Mouse (Mus musculus) B cell, adult 2 months (primary cell): ENCODE measurements around the gene Elob.

Experiments used
- DNase-seq, 2 experiments: peaks; one replicate each; pipeline ENCODE4 v3.0.0; 2022

The Elob gene

DNA sequence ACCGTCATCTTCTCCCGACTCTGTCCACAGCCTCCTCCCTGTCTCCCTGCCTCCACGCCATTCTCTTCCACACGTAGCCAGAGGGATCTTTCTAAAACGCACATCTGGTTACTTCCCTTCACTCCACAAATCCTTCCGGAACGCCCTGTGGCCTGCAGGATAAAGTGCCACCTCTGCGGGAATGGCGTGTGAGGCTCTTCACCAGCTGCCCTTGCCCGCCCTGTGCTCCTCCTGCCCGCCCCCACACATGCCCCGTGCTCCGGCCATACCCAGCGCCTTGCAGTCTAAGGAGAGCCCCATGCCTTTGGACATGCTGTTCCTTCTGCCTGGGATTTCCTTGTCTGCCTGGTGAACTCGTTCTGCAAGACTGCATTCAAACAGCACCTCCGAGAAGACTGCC is 5.9 kb downstream of the Elob start:
- DNase-seq, result peak in 1 of 2 experiments; percentile 15

DNA sequence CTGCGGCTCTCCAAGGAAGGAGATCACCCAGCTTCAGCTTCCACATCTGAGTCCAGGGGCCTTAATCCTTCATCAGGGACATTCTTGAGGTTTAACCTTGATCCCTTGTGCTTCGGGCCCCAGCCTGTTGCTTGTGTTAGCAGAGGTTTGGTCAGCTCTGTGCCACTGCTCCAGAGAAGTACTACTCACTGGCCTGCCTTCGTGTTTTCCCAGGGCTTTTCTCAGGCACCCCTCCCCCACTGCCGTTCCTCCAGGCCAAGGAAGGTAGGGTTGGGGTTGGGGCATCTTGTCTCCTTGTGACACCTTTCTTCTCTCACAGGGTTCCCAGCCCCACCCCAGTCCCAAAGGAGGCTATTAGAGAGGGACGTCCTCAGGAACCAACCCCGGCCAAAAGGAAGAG is 6.8 kb downstream of the Elob start:
- peak in 1 of 2 experiments; percentile 13 for DNase-seq

DNA sequence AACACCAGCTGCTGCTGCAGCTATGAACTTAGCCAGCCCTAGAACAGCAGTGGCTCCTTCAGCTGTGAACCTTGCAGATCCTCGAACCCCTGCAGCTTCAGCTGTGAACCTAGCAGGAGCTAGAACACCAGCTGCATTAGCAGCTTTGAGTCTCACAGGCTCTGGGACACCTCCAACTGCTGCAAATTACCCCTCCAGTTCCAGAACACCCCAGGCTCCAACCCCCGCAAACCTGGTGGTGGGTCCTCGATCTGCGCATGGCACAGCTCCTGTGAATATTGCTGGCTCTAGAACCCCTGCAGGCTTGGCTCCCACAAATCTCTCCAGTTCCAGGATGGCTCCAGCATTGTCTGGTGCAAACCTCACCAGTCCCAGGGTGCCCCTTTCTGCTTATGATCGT is 8.2 kb downstream of the Elob start:
- DNase-seq, result no peak

DNA sequence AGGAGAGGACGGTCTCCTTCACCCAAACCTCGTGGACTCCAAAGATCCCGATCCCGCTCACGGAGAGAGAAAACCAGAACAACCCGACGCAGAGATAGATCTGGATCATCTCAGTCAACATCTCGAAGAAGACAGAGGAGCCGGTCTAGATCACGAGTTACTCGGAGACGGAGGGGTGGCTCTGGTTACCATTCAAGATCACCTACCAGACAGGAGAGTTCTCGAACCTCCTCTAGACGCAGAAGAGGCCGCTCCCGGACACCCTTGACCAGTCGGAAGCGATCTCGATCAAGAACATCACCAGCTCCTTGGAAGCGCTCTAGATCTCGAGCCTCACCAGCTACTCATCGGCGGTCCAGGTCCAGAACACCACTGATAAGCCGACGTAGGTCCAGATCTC is 9.7 kb downstream of the Elob start:
- peak in 1 of 2 experiments; percentile 17 for DNase-seq

DNA sequence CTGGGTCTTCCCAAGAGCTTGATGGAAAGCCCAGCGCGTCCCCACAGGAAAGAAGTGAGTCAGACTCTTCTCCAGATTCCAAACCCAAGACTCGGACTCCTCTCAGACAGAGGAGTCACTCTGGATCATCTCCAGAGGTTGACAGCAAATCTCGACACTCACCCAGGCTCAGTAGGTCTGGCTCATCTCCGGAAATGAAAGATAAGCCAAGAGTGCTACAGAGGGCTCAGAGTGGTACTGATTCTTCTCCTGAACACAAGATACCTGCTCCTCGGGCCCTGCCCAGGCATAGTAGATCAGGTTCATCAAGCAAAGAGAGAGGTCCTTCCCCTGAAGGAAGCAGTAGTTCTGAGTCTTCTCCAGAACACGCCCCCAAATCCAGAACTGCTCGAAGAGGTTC is 10.4 kb downstream of the Elob start:
- DNase-seq, result no peak

DNA sequence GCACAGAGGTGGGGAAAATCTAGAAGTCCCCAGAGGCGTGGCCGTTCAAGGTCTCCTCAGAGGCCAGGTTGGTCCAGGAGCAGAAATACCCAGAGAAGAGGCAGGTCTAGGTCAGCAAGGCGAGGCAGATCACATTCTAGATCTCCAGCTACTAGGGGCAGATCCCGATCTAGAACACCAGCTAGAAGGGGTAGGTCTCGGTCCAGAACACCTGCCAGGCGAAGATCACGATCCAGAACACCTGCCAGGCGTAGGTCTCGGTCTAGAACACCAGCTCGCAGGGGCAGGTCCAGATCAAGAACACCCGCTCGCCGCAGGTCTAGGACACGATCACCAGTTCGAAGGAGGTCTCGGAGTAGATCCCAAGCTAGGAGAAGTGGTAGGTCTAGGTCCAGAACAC is 13.3 kb downstream of the Elob start:
- DNase-seq, result no peak

DNA sequence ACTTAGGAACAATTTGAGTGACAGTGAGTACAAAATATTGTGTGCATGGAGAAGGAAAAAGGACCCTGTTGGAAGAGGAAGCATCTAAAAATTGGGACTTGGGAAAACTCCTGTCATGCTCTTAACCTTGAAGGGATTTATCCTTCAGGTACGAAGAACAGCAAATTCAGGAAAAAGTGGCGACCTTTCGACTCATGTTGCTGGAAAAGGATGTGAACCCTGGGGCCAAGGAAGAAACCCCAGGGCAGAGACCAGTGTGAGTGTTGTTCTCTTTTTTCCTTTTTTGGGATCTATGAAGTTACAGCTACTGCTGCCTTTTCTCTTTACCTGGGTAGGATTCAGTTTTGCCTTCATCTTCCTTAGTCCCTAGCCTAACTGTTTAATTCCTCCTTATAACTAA is 21.0 kb downstream of the Elob start:
- DNase-seq, result no peak

DNA sequence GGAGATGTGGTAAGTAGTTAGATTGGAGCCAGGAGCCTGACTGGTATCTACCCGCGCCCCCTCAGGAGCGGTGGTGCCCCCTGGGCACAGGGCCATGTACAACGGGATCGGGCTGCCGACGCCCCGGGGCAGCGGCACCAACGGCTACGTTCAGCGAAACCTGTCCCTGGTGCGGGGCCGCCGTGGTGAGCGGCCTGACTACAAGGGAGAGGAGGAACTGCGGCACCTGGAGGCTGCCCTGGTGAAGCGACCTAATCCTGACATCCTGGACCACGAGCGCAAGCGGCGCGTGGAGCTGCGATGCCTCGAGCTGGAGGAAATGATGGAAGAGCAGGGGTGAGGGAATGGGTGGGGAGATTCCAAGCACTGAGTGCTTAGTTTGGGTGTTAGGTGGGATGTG is 22.1 kb downstream of the Elob start:
- DNase-seq, result peak; percentile 36 to 37

DNA sequence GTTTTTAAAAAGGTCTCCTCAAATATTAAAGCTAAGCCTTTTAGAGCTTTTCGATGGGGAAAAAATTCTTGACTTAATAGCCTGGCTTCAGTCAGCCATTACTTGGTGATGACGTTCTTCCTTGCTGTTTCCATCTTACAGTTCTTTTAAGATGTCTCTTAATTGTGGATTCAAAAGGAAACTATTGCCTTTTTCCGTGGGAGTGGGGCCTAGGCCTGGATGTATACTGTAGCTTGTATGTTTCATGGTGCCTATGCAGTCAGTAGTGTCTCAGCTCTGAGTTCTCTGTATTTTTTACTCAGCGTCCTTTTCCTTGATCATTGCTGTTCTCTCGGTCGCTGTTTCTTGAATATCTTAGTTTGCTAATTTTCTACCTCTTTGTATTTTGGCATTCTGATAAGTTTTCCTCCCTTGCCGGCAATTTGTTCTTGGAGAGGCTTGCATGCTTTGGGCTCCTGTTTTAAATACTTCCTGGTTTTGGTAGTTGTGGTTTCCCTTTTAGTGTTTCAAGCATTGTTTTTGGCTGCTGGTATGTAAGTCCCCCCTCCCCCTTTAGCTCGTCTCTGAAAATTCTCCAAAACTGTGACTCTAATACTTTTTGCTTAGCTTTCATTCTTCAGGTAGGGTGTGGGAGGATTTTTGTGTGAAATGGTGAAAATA is 24.4 kb downstream of the Elob start:
- DNase-seq, result no peak

DNA sequence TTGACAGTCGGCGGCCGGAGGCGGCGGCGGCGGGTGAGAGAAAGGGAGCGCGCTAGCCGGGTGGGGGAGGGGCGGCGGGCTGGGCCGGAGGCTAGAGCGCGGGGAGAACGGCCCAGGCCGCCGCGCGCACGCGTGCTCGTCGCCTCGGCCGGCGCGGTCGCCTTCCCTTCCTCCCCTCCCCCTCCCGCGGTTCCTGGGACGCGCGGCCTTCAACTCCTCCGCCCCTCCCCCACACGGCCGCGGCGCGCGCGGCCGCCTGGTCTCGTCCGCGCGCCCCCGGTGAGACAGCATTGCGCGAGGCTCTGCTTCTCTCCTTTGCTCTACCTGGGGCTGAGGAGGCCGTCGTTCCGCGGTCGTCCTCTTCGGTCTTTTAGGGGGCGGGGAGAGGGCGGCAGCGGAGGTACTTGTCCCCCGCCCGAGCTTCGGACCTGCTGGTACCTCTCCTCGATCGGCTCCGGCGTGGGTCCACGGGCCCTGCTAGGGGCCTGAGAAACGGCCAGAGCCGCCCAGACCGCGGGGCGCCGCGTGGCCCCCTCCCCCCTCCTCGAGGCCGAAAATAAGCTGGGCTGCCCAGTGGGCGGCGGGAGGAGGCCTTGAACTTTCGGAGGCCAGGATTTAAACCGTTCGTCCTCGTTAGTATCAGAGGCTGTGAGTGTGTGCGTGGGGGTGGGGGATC is 25.4 kb downstream of the Elob start:
- peak; percentile 69 to 75 for DNase-seq

DNA sequence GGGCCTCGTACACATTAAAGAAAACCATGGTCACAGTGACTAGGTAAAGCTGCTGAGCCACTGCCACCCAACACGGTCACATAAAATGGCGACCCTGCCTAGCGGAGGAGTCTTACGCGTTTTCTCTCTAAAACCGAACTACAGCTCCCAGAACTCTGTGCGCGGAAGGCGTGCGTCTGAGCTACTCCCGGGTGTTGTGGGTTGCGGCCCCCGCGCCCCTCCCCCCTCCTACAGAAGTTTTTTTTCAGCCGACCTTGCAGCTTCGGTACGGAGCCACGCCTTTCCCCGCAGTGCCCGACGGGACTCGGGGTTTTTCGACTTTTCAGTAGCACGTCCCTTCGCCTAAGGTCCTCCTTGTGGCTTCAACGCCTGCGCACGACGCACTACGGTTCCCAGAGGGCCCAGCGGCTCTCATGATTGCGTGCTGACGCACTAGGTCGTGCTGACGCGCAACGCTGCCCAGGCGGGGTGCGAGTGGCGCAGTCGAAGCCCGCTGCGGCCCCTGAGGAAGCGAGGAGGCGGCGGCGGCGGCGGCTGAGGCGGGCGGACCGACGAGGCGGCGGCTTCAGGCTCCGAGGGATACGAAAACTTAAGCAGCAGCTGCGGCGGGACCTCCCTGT is 26.1 kb downstream of the Elob start:
- DNase-seq, result peak; percentile 95 to 96

DNA sequence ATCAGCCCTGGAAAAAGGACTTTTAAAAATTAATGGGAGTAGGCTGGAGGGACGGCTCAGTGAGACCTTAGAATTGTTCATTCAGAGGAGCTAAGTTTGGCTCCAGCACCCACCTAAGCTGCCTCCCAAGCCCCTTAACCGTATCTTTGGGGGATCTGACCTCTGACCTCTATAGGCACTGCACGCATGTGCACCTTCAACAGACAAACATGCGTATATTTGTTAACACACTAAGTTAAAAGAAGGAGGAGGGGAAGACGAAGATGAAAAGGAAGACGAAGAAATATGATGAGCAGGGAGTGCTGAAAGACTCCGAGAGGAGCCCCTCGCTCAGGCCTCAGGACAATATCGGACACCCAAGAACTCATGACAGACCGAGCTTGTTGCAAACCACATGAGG is 27.3 kb downstream of the Elob start:
- no peak for DNase-seq

DNA sequence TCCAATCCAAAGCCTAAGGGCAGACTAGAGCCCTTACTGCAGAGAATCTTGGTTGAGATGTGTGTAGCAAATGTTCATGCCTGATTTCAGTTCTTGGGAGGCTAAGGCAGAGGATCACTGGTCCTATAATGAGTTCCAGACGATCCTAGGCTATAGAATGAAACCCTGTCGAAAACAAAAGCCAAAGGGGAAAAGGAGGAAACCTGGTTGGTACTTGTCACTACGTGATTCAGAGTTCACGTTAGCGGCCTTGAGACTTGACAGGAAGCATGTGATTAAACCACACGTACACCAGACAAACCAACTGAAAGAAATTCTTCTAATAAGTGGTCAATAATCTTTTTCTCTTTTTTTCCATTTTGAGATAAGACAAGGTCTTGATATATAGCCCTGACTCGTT is 31.6 kb downstream of the Elob start:
- no peak for DNase-seq

DNA sequence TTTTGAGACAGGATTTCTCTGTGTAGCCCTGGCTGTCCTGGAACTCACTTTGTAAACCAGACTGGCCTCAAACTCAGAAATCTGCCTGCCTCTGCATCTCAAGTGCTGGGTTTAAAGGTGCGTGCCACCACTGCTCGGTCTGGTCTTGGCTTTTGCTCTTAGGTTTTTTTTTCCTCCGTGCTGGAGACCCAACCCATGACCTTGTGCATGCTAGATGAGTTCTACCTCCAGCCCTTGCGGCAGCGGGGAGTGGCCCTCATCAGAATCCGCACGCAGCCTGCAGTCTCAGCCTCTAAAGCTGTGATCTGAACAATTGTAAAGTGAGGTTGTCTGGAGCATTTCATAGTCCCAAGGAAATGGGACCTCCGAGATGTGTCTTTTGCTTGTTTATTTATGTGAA is 33.6 kb downstream of the Elob start:
- DNase-seq, result no peak

DNA sequence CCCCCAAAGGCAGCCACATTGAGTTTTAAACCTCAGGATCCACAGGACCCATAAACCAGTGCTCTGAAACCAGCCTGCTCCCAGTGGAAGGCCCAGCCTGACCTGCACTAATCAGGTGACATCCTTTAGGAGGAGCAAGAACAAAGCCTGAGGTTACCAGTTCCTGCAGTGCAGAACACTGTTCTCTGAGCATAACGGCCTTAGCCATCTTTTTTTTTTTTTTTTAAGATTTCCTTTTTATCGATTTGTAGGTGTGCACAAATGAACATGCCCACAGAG is 37.9 kb downstream of the Elob start:
- DNase-seq, result no peak

DNA sequence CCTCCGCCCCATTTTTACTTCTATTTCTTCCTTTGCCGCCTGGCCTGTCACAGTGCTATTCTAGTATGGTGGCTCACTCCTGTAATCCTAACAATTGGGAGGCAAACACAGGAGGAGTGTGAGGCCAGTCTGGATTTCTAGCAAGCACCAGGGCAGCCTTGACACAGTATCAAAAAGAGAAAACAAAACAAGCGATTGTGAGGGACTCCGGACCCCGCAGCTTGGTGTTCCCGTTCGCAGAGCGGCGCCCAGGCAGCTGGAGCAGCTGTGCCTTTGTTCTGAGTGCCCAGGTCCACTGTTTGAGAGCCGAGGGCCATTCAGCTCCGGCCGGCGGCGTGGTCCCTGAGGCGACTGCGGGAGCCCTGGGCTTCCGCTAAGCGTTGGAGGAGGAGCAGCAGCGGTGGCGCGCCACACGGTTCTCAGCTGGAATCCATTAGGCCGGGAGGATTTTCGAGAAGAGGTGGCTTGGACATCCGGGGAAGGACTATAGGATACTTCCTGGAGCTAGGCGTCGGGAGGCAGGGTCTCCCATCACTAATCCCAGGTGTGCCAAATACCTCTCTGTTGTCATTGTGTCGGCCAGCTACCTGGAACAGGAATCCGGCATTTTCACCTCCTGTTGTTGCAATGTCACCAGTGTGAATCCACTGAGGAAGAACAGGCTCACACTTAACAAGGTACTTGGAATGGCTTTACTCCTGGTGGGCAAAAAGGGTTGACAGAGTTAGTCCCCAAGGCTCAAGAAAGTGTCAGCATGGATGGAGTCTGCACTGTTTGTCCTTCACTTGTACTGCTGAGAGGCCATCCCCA is 38.5 kb downstream of the Elob start, which contains the start of gene Srrm2:
Gene Srrm2, plus strand, starts transcription at position 264 of the 810 bp plus-strand sequence.
- DNase-seq, result peak; percentile 51 to 54

DNA sequence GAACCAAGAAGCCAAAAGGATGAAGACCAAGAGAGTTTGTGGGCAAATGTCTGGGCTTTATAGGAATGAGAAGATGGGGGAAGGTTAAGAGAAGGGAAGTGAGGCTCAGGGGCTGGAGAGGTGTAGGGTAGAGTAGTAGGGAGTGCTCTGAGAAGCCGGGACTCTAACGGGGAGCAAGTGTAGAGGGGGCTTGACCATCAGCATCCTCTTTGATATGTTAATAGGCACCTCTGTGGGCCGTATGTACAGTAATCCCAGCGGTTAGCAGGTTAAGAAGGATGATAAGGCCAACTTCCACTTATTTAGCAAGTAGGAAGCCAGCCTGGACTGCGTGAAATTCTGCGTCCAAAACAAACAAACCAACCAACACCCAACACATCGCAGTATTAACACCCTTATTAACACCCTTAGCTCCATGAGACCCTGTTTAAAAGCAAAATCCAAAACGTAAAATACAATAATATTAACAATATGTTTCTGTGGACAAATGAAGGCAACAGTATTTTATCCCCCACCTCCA is 39.1 kb downstream of the Elob start:
- DNase-seq, result no peak

DNA sequence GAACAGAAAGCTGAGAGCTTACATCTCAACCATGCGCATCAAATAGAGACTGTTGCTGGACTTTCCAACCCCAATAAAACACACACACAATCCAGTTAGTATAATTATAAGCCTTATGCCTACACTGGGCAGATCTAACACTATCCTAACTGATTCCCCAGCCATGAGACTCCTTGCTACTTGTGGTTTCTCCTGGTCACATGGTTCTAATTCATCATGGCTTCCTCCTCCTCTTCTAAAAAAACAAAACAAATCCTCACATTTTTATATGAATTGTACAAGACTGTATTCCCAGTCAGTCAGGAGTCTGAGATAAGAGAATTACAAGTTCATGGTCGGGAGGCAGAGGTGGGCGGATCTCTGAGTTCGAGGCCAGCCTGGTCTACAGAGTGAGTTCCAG is 40.0 kb downstream of the Elob start:
- DNase-seq, result no peak

DNA sequence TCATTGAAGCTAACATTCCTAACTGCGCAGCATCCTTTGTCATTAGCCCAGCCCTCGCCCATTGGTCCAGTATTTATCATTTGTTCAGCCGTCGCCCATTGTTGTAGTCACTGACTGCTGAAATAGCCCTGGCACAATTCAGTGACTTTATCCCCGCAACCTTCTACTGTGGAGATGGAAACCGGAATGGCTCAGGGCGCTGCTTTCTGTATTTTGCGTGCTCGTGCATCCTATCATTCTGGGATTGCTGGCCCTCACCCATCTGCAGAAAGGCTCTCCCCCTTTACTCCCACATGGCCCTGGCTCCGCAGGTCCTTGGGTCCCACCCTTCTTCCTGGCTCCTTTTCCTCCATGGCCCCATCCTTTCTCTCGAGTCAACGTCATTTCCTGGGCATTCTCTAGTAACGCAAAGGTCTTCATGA is 42.4 kb downstream of the Elob start:
- DNase-seq, result no peak

DNA sequence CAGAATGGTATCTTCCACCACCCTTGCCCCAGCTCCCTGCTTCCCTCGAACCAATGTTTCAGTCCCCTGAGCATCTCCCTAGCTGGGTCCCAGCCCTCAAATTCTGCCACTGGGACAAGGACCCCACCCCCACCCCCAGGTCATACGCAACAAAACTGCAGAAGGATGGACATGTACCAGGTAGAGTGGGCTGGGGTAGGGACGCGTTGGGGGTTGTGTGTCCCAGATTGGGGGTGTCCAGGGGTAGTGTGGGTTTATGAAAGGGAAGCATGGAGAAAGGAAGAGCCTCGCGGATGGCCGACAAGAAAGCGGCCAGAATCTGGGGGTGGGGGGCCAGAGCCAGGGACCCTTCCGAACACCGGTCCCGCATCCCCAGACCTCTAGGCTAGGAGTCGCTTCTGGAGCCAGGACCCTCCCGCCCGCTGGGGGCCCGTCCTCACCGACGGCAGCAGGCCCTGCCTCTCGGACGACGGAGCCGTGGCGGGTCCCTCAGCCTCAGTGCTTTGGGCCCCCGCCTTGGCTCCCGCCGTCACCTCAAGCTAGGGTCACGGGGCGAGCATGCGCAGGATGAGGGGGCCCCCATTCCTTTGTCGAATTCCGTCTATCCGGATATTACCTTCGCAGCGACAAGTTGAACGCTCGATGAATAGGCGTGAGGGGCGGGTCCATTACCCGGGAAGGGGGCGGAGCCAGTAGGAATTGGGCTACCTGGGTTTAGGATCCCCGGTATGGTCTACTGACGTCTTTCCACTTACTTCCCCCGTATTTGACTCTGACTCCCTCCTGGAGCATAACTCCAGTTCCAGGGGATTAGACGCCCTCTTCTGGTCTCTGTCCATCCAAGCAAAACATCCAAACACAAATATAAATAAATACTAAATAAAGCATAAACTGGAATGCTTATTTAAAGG is 43.1 kb downstream of the Elob start, which contains the start of gene Flywch2:
Gene Flywch2, minus strand, starts transcription at position 521 of the 911 bp plus-strand sequence.
- peak; percentile 70 to 76 for DNase-seq

DNA sequence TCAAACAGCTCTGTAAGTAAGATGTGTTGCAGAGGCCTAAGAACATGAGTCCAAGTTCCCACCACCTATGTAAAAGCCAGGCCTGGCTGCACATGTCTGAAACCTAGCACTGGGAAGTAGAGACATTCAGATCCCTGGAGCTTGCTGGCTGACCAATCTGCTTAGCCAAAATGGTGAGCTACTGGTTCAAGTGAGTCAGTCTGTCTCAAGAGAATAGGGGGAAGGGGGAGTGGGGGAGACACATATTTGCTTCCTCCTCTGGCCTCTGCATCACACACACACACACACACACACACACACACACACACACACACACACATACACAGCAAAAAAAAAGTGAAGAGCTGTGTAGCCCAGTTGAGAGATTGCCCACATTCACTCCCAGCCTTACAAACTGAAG is 45.6 kb downstream of the Elob start:
- DNase-seq, result no peak

DNA sequence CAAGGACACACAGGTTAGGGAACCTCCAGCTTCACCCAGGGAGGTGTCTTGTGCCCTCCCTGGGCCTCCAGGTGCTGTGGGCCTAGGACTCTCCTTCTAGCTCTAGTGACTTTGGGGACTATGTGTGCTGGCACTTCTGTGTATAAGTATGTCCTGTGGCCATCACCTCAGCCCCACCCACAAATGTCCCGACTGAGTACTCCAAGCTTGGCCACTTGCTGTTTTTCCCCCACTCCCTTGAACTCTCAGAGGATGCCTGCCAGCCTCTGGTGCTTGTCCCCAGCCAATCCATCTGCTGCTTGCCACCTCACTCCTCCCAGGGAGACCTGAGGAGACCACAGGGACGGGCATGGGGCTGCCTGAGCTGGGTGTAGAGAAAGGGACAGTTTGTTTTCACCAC is 50.5 kb downstream of the Elob start:
- peak; percentile 26 to 27 for DNase-seq
